In genomic region chr3:51705220-51705619, GRCm38 (mm10) we compare ENCODE assay signal across 13 mouse cellular contexts. TPM values are rescaled to one million over a fixed set of nuclear protein-coding genes. Genes with fewer than 3 reads are reported as not detected.
DNase-seq lines count a peak whose midpoint lies in the region; ATAC-seq and TF ChIP-seq lines count a peak whose summit lies in the region.
"Had no signal": no experiment of that assay in that cellular context is flagged by ENCODE, and none has a peak within 500 bp of the region (broad histone marks: within the 10 kb centered on the region; RNA-seq: fewer than 3 reads in every experiment).

No protein-coding gene starts in this region.

- no peaks in the 10 kb centered on the region for H3K9me3 ChIP-seq in hindbrain, postnatal 0 days (ENCODE audit: low read length)
- no peaks in the 10 kb centered on the region for H3K9me3 ChIP-seq in hindbrain, embryonic 14.5 days (ENCODE audit: control insufficient read depth, low read length)
- H3K9me3 ChIP-seq in MEL (replicated peaks; ENCODE audit: insufficient read depth, low read length), result no peaks in the 10 kb centered on the region
- H3K9me3 ChIP-seq in intestine, embryonic 15.5 days, result no peaks in the 10 kb centered on the region
- H3K9me3 ChIP-seq: forebrain, embryonic 15.5 days; heart, embryonic 15.5 days had no signal

- TF ChIP-seq CTCF in hindbrain, postnatal 0 days (IDR thresholded peaks at IDR 0.05; ENCODE audit: low read depth), result peak; percentile 64
- TF ChIP-seq CTCF in MEL (IDR thresholded peaks at IDR 0.05 in 2 of 3, conservative IDR thresholded peaks at IDR 0.05 in 1 of 3; ENCODE audit: control insufficient read depth in 1 of 3, insufficient read depth in 1 of 3, low read depth in 2 of 3, low read length in 3 of 3, poor library complexity in 1 of 3, severe bottlenecking in 1 of 3), result peak; percentile 70 to 81 (median 78)

- peak; percentile 53 for TF ChIP-seq RAD21 in MEL (IDR thresholded peaks at IDR 0.05; ENCODE audit: low read depth, low read length)

- WGBS in hindbrain, postnatal 0 days, result 85% methylated on average over 7 of the region's 7 CpGs
- 87% methylated on average over 7 of the region's 7 CpGs for WGBS in hindbrain, embryonic 14.5 days
- 85% methylated on average over 7 of the region's 7 CpGs for WGBS in intestine, embryonic 15.5 days

- no peak overlapping the region for H3K27ac ChIP-seq in hindbrain, postnatal 0 days
- no peak overlapping the region for H3K27ac ChIP-seq in hindbrain, embryonic 14.5 days
- H3K27ac ChIP-seq in MEL (ENCODE audit: control insufficient read depth, low read depth, low read length), result no peak overlapping the region
- no peak overlapping the region for H3K27ac ChIP-seq in intestine, embryonic 15.5 days
- H3K27ac ChIP-seq: forebrain, embryonic 15.5 days; heart, embryonic 15.5 days had no signal

- no peaks in the 10 kb centered on the region for H3K36me3 ChIP-seq in hindbrain, postnatal 0 days (ENCODE audit: insufficient read depth, low read length)
- no peaks in the 10 kb centered on the region for H3K36me3 ChIP-seq in hindbrain, embryonic 14.5 days (replicated peaks; ENCODE audit: control insufficient read depth, insufficient read depth)
- H3K36me3 ChIP-seq in MEL (ENCODE audit: control insufficient read depth in 1 of 2, insufficient read depth in 2 of 2, low read length in 2 of 2), result peaks cover 0 to 5% of the 10 kb centered on the region in 2 experiments; a peak in 2 of 4 replicates
- H3K36me3 ChIP-seq in intestine, embryonic 15.5 days, result no peaks in the 10 kb centered on the region
- H3K36me3 ChIP-seq: forebrain, embryonic 15.5 days; heart, embryonic 15.5 days had no signal

- H3K4me2 ChIP-seq in hindbrain, postnatal 0 days (ENCODE audit: low read depth, low read length), result no peak overlapping the region
- H3K4me2 ChIP-seq in hindbrain, embryonic 14.5 days (replicated peaks), result no peak overlapping the region
- no peak overlapping the region for H3K4me2 ChIP-seq in intestine, embryonic 15.5 days (replicated peaks)
- H3K4me2 ChIP-seq: forebrain, embryonic 15.5 days; heart, embryonic 15.5 days had no signal

- H3K4me1 ChIP-seq in hindbrain, postnatal 0 days (ENCODE audit: insufficient read depth, low read length), result peaks cover 16% of the 10 kb centered on the region
- peaks cover 38% of the 10 kb centered on the region for H3K4me1 ChIP-seq in hindbrain, embryonic 14.5 days (replicated peaks; ENCODE audit: control insufficient read depth, insufficient read depth, low read length)
- peaks cover 0 to 10% of the 10 kb centered on the region in 2 experiments; a peak in 3 of 4 replicates for H3K4me1 ChIP-seq in MEL (ENCODE audit: control insufficient read depth in 1 of 2, insufficient read depth in 2 of 2, low read length in 2 of 2)
- H3K4me1 ChIP-seq in intestine, embryonic 15.5 days (replicated peaks), result peaks cover 30% of the 10 kb centered on the region

- H3K27me3 ChIP-seq in hindbrain, postnatal 0 days (ENCODE audit: insufficient read depth, low read length), result no peaks in the 10 kb centered on the region
- H3K27me3 ChIP-seq in hindbrain, embryonic 14.5 days (ENCODE audit: control insufficient read depth, insufficient read depth, low read length), result no peaks in the 10 kb centered on the region
- no peaks in the 10 kb centered on the region for H3K27me3 ChIP-seq in MEL (ENCODE audit: control insufficient read depth in 1 of 2, insufficient read depth in 2 of 2, low read length in 2 of 2)
- no peaks in the 10 kb centered on the region for H3K27me3 ChIP-seq in intestine, embryonic 15.5 days (replicated peaks)
- H3K27me3 ChIP-seq: forebrain, embryonic 15.5 days; heart, embryonic 15.5 days had no signal

- no peak for ATAC-seq in hindbrain, postnatal 0 days
- no peak for ATAC-seq in hindbrain, embryonic 14.5 days (ENCODE audit: low FRiP score)
- ATAC-seq in intestine, embryonic 15.5 days, result no peak
- ATAC-seq: forebrain, embryonic 15.5 days had no signal

- H3K4me3 ChIP-seq in hindbrain, postnatal 0 days (ENCODE audit: low read length), result no peak overlapping the region
- no peak overlapping the region for H3K4me3 ChIP-seq in hindbrain, embryonic 14.5 days (replicated peaks; ENCODE audit: low read length)
- H3K4me3 ChIP-seq in MEL (ENCODE audit: control insufficient read depth in 1 of 2, insufficient read depth in 1 of 2, low read depth in 2 of 2, low read length in 2 of 2), result no peak overlapping the region
- H3K4me3 ChIP-seq in intestine, embryonic 15.5 days (replicated peaks), result no peak overlapping the region
- H3K4me3 ChIP-seq: forebrain, embryonic 15.5 days; heart, embryonic 15.5 days had no signal

- H3K79me2 ChIP-seq in MEL (ENCODE audit: control insufficient read depth, insufficient read depth, low read length, poor library complexity), result no peaks in the 10 kb centered on the region

- TF ChIP-seq POLR2A in MEL (IDR thresholded peaks at IDR 0.05; ENCODE audit: control insufficient read depth in 1 of 2, insufficient read depth in 1 of 2, low read depth in 1 of 2, low read length in 2 of 2, poor library complexity in 1 of 2), result no peak

- DNase-seq in hindbrain, postnatal 0 days (ENCODE audit: low spot score), result peak; percentile 36
- DNase-seq in hindbrain, embryonic 14.5 days (ENCODE audit: low spot score), result no peak
- DNase-seq in A20 (ENCODE audit: low read depth, low spot score) (peak; percentile 60), MEL (ENCODE audit: low read depth, low spot score) (peak; percentile 70)
- peak; percentile 47 for DNase-seq in naive thymus-derived CD4-positive, alpha-beta T cell, adult 2 months (ENCODE audit: low read depth)
- DNase-seq in layer of hippocampus, postnatal 14 days (ENCODE audit: low spot score in 2 of 2), result no peak
- DNase-seq in cerebellum, adult 11 months, result no peak
- DNase-seq: cerebellum, postnatal 36 days; kidney, postnatal 36 days; midbrain, embryonic 14.5 days had no signal

- H3K9ac ChIP-seq in hindbrain, postnatal 0 days (replicated peaks; ENCODE audit: low read length), result no peak overlapping the region
- H3K9ac ChIP-seq in hindbrain, embryonic 14.5 days, result no peak overlapping the region
- no peak overlapping the region for H3K9ac ChIP-seq in MEL (ENCODE audit: control insufficient read depth, low read depth, low read length, poor library complexity, severe bottlenecking)
- H3K9ac ChIP-seq in intestine, embryonic 15.5 days, result no peak overlapping the region
- H3K9ac ChIP-seq: forebrain, embryonic 15.5 days; heart, embryonic 15.5 days had no signal

- TF ChIP-seq EP300 in MEL (IDR thresholded peaks at IDR 0.05; ENCODE audit: low read depth in 1 of 2, low read length in 2 of 2), result no peak

TF ChIP-seq in MEL, 35 proteins besides CTCF, POLR2A, EP300 and RAD21:
- TF ChIP-seq MYB (IDR thresholded peaks at IDR 0.05; ENCODE audit: low read depth, low read length) (no peak), SMC3 (IDR thresholded peaks at IDR 0.05; ENCODE audit: low read depth, low read length) (peak; percentile 60), ZC3H11A (IDR thresholded peaks at IDR 0.05; ENCODE audit: low read depth, low read length) (peak; percentile 47)

RNA-seq across cellular contexts. Expression of gene Mgst2, which starts 45.1 kb away (rescaled TPM):
- total RNA-seq in hindbrain, postnatal 0 days (2014; rRNA removed), result not detected in 2 replicates
- polyA plus RNA-seq in hindbrain, postnatal 0 days (2015; fragmentation: Nextera tagmentation; extraction: Ambion mirVana), result 1.0 and 1.6 TPM in 2 replicates
- 0.52 and 0.82 TPM in 2 replicates for polyA plus RNA-seq in hindbrain, embryonic 14.5 days (2014; fragmentation: Nextera tagmentation; extraction: Ambion mirVana)
- 0.69 and 1.0 TPM in 2 replicates for total RNA-seq in MEL (2012; rRNA removed)
- polyA plus RNA-seq in MEL (2012; ENCODE audit: insufficient read depth in 1 of 2, insufficient read length in 2 of 2, low read depth in 1 of 2, low replicate concordance in 2 of 2, missing spikeins in 1 of 2), result 1 to 10 TPM in 1 of 2 experiments, not detected in 1; 3.1 TPM
- total RNA-seq in layer of hippocampus, postnatal 14 days (2021), result not detected
- polyA plus RNA-seq in intestine, embryonic 15.5 days (2015; fragmentation: Nextera tagmentation; extraction: Ambion mirVana), result 30.2 and 33.3 TPM in 2 replicates

Comparison
In these comparisons a context has a peak if more than half of its experiments do, and no peak if none do; other contexts are left out.
1. DNase-seq: peak in hindbrain, postnatal 0 days (single experiment), A20 (single experiment), MEL (single experiment) and naive thymus-derived CD4-positive, alpha-beta T cell, adult 2 months (single experiment); none in hindbrain, embryonic 14.5 days (single experiment), layer of hippocampus, postnatal 14 days (0 of 2) and cerebellum, adult 11 months (single experiment).